Mouse (Mus musculus) embryonic facial prominence, embryonic 12.5 days (tissue): Measurements from ENCODE around the gene Trp53tg5. TPM values are rescaled to one million over a fixed set of nuclear protein-coding genes. Genes with fewer than 3 reads are reported as not detected.

Experiments used
- ATAC-seq: fragments of 200-750 bp; cut with Nextera tagmentation; 2 replicates; pipeline ENCODE4 v1.8.0; 2017; ENCODE audit not compliant: insufficient number of reproducible peaks, insufficient read depth, low FRiP score, low TSS enrichment
- H3K27ac ChIP-seq: fragments of 300-500 bp; sonication (generic); 2 replicates; pipeline ENCODE4 v1.5.1; 2016; ENCODE audit warnings: mild to moderate bottlenecking
- H3K27me3 ChIP-seq: fragments of 300-500 bp; sonication (generic); 2 replicates; pipeline ENCODE4 v1.6.1; 2016; ENCODE audit warnings: mild to moderate bottlenecking, moderate library complexity
- H3K36me3 ChIP-seq: fragments of 300-500 bp; sonication (generic); 2 replicates; pipeline ENCODE4 v1.6.1; 2016; ENCODE audit warnings: mild to moderate bottlenecking
- H3K4me1 ChIP-seq: fragments of 300-500 bp; sonication (generic); 2 replicates; pipeline ENCODE4 v1.6.1; 2016
- H3K4me2 ChIP-seq: fragments of 300-500 bp; sonication (generic); replicated peaks from 2 replicates; pipeline ENCODE4 v1.6.1; 2016; ENCODE audit warnings: mild to moderate bottlenecking, moderate library complexity
- H3K4me3 ChIP-seq: fragments of 300-500 bp; sonication (generic); 2 replicates; pipeline ENCODE4 v1.5.1; 2016; ENCODE audit warnings: mild to moderate bottlenecking
- H3K9ac ChIP-seq: fragments of 300-500 bp; sonication (generic); 2 replicates; pipeline ENCODE4 v1.6.1; 2016; ENCODE audit warnings: mild to moderate bottlenecking, moderate library complexity
- H3K9me3 ChIP-seq: fragments of 300-500 bp; sonication (generic); 2 replicates; pipeline ENCODE4 v1.6.1; 2016; ENCODE audit warnings: mild to moderate bottlenecking, moderate library complexity
- WGBS: fragments of 180-500 bp; shearing (Covaris S2); methylation state at CpG from one replicate; pipeline ENCODE4 v1.1.7; 2016; 5-methylcytosine and 5-hydroxymethylcytosine counted together
- polyA plus RNA-seq: library from polyadenylated mRNA; unstranded; fragments of >200 nt; fragmentation: Nextera tagmentation; extraction: Ambion mirVana; gene quantifications from 2 replicates; pipeline ENCODE4 v1.2.1, GENCODE M21; 2016

Gene Trp53tg5
- polyA plus RNA-seq, 1 experiment from 2014 or later = not detected

- H3K4me1 ChIP-seq = peaks cover 25% of the 10 kb centered on the region
- H3K4me3 ChIP-seq = no peak overlapping the region
- no peak overlapping the region for H3K9ac ChIP-seq
- H3K27ac ChIP-seq = no peak overlapping the region
- peaks cover 3% of the 10 kb centered on the region; the same call in 1 of the 2 replicates for H3K27me3 ChIP-seq
- no peaks in the 10 kb centered on the region for H3K36me3 ChIP-seq
- no peak overlapping the region for H3K4me2 ChIP-seq
- H3K9me3 ChIP-seq = no peaks in the 10 kb centered on the region
- 84% methylated on average over 3 of the region's 3 CpGs for WGBS
- ATAC-seq = no peak
Observed at GRCm38 (mm10) chr2:164445399-164446085, 28.0 kb downstream of the Trp53tg5 start.

GRCm38 (mm10) chr2:164444701-164445100 is 28.8 kb downstream of the Trp53tg5 start:
- Histone ChIP-seq H3K9ac (no peak overlapping the region), H3K36me3 (no peaks in the 10 kb centered on the region), H3K4me3 (no peak overlapping the region), H3K4me1 (peaks cover 31% of the 10 kb centered on the region), H3K4me2 (no peak overlapping the region), H3K9me3 (no peaks in the 10 kb centered on the region), H3K27ac (no peak overlapping the region), H3K27me3 (peaks cover 5% of the 10 kb centered on the region; the same call in 1 of the 2 replicates)
- ATAC-seq = no peak
- 78% methylated on average over 2 of the region's 2 CpGs for WGBS

- WGBS = 8% methylated on average over 18 of the region's 18 CpGs
- H3K27me3 ChIP-seq = peaks cover 5% of the 10 kb centered on the region; the same call in 1 of the 2 replicates
- H3K4me3 ChIP-seq = peak within 1 kb of the TSS; percentile 62
- peak within 1 kb of the TSS; percentile 54 for H3K27ac ChIP-seq
- H3K36me3 ChIP-seq = no peaks in the 10 kb centered on the region
- peak within 1 kb of the TSS; percentile 86 for H3K4me2 ChIP-seq
- ATAC-seq = no peak
- H3K9me3 ChIP-seq = no peaks in the 10 kb centered on the region
- peak within 1 kb of the TSS; percentile 78 for H3K9ac ChIP-seq
- peaks cover 32% of the 10 kb centered on the region for H3K4me1 ChIP-seq
Observed at GRCm38 (mm10) chr2:164443460-164444000, 30.0 kb downstream of the Trp53tg5 start, which contains the start of gene Sdc4. TSS of gene Sdc4 (minus strand) at chr2:164443887.

GRCm38 (mm10) chr2:164443051-164443437 is 30.5 kb downstream of the Trp53tg5 start:
- Histone ChIP-seq H3K4me2 (peak overlapping the region; percentile 86), H3K27ac (peak overlapping the region; percentile 54), H3K9ac (peak overlapping the region; percentile 78), H3K9me3 (no peaks in the 10 kb centered on the region), H3K4me3 (peak overlapping the region; percentile 62), H3K4me1 (peaks cover 36% of the 10 kb centered on the region), H3K27me3 (peaks cover 5% of the 10 kb centered on the region; the same call in 1 of the 2 replicates), H3K36me3 (no peaks in the 10 kb centered on the region)
- peak; percentile 72 for ATAC-seq
- WGBS = under 1% methylated on average over 26 of the region's 26 CpGs

- Histone ChIP-seq H3K9me3 (no peaks in the 10 kb centered on the region), H3K4me1 (peaks cover 39% of the 10 kb centered on the region)
- ATAC-seq = 0 out of 2 replicates have a peak, but pooled peaks have one; percentile 58
Observed at GRCm38 (mm10) chr2:164442315-164443050, 31.0 kb downstream of the Trp53tg5 start.

GRCm38 (mm10) chr2:164441731-164442130 is 31.8 kb downstream of the Trp53tg5 start:
- peak overlapping the region; percentile 62 for H3K4me3 ChIP-seq
- H3K4me1 ChIP-seq = peaks cover 47% of the 10 kb centered on the region
- H3K36me3 ChIP-seq = no peaks in the 10 kb centered on the region
- H3K9me3 ChIP-seq = no peaks in the 10 kb centered on the region
- H3K4me2 ChIP-seq = peak overlapping the region; percentile 86
- peaks cover 5% of the 10 kb centered on the region; the same call in 1 of the 2 replicates for H3K27me3 ChIP-seq
- peak overlapping the region; percentile 78; the same call in 1 of the 2 replicates for H3K9ac ChIP-seq
- no peak overlapping the region for H3K27ac ChIP-seq
- 33% methylated on average over 7 of the region's 7 CpGs for WGBS
- ATAC-seq = no peak

More at GRCm38 (mm10) chr2:164442315-164443050, 31.0 kb downstream of the Trp53tg5 start:
- peak overlapping the region; percentile 62 for H3K4me3 ChIP-seq
- H3K9ac ChIP-seq = peak overlapping the region; percentile 78
- peak overlapping the region; percentile 86 for H3K4me2 ChIP-seq
- peak overlapping the region; percentile 54 for H3K27ac ChIP-seq
- H3K36me3 ChIP-seq = no peaks in the 10 kb centered on the region
- 3% methylated on average over 29 of the region's 29 CpGs for WGBS
- peaks cover 5% of the 10 kb centered on the region; the same call in 1 of the 2 replicates for H3K27me3 ChIP-seq

- peak overlapping the region; percentile 86 for H3K4me2 ChIP-seq
- H3K9me3 ChIP-seq = no peaks in the 10 kb centered on the region
- no peak for ATAC-seq
- peaks cover 5% of the 10 kb centered on the region; the same call in 1 of the 2 replicates for H3K27me3 ChIP-seq
- whole genome bisulfite sequencing = 24% methylated on average over 8 of the region's 8 CpGs
- H3K4me3 ChIP-seq = peak overlapping the region; percentile 62; the same call in 1 of the 2 replicates
- H3K9ac ChIP-seq = no peak overlapping the region
- no peak overlapping the region for H3K27ac ChIP-seq
- peaks cover 52% of the 10 kb centered on the region for H3K4me1 ChIP-seq
- no peaks in the 10 kb centered on the region for H3K36me3 ChIP-seq
Observed at GRCm38 (mm10) chr2:164441155-164441554, 32.4 kb downstream of the Trp53tg5 start.

GRCm38 (mm10) chr2:164440314-164440713 is 33.2 kb downstream of the Trp53tg5 start:
- no peak overlapping the region for H3K9ac ChIP-seq
- H3K4me3 ChIP-seq = no peak overlapping the region
- H3K27ac ChIP-seq = no peak overlapping the region
- H3K4me2 ChIP-seq = no peak overlapping the region
- ATAC-seq = no peak
- WGBS = 66% methylated on average over 5 of the region's 5 CpGs
- H3K4me1 ChIP-seq = peaks cover 61% of the 10 kb centered on the region
- no peaks in the 10 kb centered on the region for H3K9me3 ChIP-seq
- H3K36me3 ChIP-seq = no peaks in the 10 kb centered on the region
- H3K27me3 ChIP-seq = peaks cover 5% of the 10 kb centered on the region; the same call in 1 of the 2 replicates

GRCm38 (mm10) chr2:164439001-164439421 is 34.5 kb downstream of the Trp53tg5 start:
- Histone ChIP-seq H3K4me3 (no peak overlapping the region), H3K4me1 (peaks cover 66% of the 10 kb centered on the region), H3K36me3 (no peaks in the 10 kb centered on the region), H3K27ac (no peak overlapping the region), H3K4me2 (no peak overlapping the region), H3K9ac (no peak overlapping the region), H3K9me3 (no peaks in the 10 kb centered on the region), H3K27me3 (peaks cover 5% of the 10 kb centered on the region; the same call in 1 of the 2 replicates)
- ATAC-seq = no peak
- 66% methylated on average over 3 of the region's 3 CpGs for WGBS

GRCm38 (mm10) chr2:164438257-164438656 is 35.3 kb downstream of the Trp53tg5 start:
- Histone ChIP-seq H3K27ac (no peak overlapping the region), H3K9ac (no peak overlapping the region), H3K4me3 (no peak overlapping the region), H3K36me3 (no peaks in the 10 kb centered on the region), H3K27me3 (peaks cover 5% of the 10 kb centered on the region; the same call in 1 of the 2 replicates), H3K4me1 (peaks cover 67% of the 10 kb centered on the region), H3K4me2 (no peak overlapping the region), H3K9me3 (no peaks in the 10 kb centered on the region)
- 64% methylated on average over 8 of the region's 8 CpGs for WGBS
- no peak for ATAC-seq

GRCm38 (mm10) chr2:164437710-164438109 is 35.8 kb downstream of the Trp53tg5 start:
- ATAC-seq = no peak
- Histone ChIP-seq H3K4me1 (peaks cover 69% of the 10 kb centered on the region), H3K36me3 (no peaks in the 10 kb centered on the region), H3K27me3 (peaks cover 5% of the 10 kb centered on the region; the same call in 1 of the 2 replicates), H3K4me3 (no peak overlapping the region), H3K9ac (no peak overlapping the region), H3K4me2 (no peak overlapping the region), H3K9me3 (no peaks in the 10 kb centered on the region), H3K27ac (no peak overlapping the region)
- 51% methylated on average over 6 of the region's 6 CpGs for WGBS
